Comparison of ENCODE assay signal across 8 mouse cellular contexts in genomic region chr13:51846301-51846867, GRCm38 (mm10). TPM values are rescaled to one million over a fixed set of nuclear protein-coding genes. Genes with fewer than 3 reads are reported as not detected.
DNase-seq lines count a peak whose midpoint lies in the region; ATAC-seq and TF ChIP-seq lines count a peak whose summit lies in the region.

TSS of gene Gadd45g (plus strand) at chr13:51846678.

- H3K27ac ChIP-seq in bone marrow macrophage, adult 2 months (ENCODE audit: insufficient read depth, low read depth, low read length), result peak within 1 kb of the TSS; percentile 73
- H3K27ac ChIP-seq in embryonic fibroblast, embryonic 13.5 days (ENCODE audit: insufficient read depth, low read length), result peak within 1 kb of the TSS; percentile 90
- peak within 1 kb of the TSS; percentile 94 for H3K27ac ChIP-seq in heart, embryonic 10.5 days
- H3K27ac ChIP-seq in kidney, embryonic 16.5 days (ENCODE audit: low read length), result peak within 1 kb of the TSS; percentile 88
- peak within 1 kb of the TSS; percentile 83 for H3K27ac ChIP-seq in liver, adult 2 months (replicated peaks; ENCODE audit: insufficient read depth, low read depth, low read length)

- no peaks in the 10 kb centered on the region for H3K9me3 ChIP-seq in heart, embryonic 10.5 days
- no peaks in the 10 kb centered on the region for H3K9me3 ChIP-seq in kidney, embryonic 16.5 days (ENCODE audit: low read length)

- peaks cover 21% of the 10 kb centered on the region for H3K4me1 ChIP-seq in bone marrow macrophage, adult 2 months (ENCODE audit: control insufficient read depth, insufficient read depth, low read length)
- peaks cover 13% of the 10 kb centered on the region for H3K4me1 ChIP-seq in embryonic fibroblast, embryonic 13.5 days (ENCODE audit: control insufficient read depth, insufficient read depth, low read length)
- peaks cover 62% of the 10 kb centered on the region for H3K4me1 ChIP-seq in heart, embryonic 10.5 days
- peaks cover 49% of the 10 kb centered on the region for H3K4me1 ChIP-seq in kidney, embryonic 16.5 days (ENCODE audit: insufficient read depth, low read length)
- H3K4me1 ChIP-seq in liver, adult 2 months (ENCODE audit: control insufficient read depth, insufficient read depth, low read length), result peaks cover 5% of the 10 kb centered on the region; the same call in 1 of the 2 replicates

- H3K9ac ChIP-seq in kidney, embryonic 16.5 days (replicated peaks; ENCODE audit: low read length), result peak within 1 kb of the TSS; percentile 89
- peak within 1 kb of the TSS; percentile 76 for H3K9ac ChIP-seq in liver, adult 2 months (ENCODE audit: low read depth, low read length)

- DNase-seq in A20 (ENCODE audit: low read depth, low spot score), result peak; percentile 94
- peak; percentile 99 for DNase-seq in heart, embryonic 10.5 days (ENCODE audit: low spot score)
- DNase-seq in liver, adult 2 months (ENCODE audit: extremely low read depth, low read depth, low spot score), result peak; percentile 86
- DNase-seq in splenic B cell, adult 2 months (ENCODE audit: low read depth, low spot score), result peak; percentile 97

- peaks cover 5% of the 10 kb centered on the region for H3K36me3 ChIP-seq in heart, embryonic 10.5 days
- no peaks in the 10 kb centered on the region for H3K36me3 ChIP-seq in kidney, embryonic 16.5 days (ENCODE audit: insufficient read depth, low read length)
- peaks cover 2% of the 10 kb centered on the region; the same call in 1 of the 2 replicates for H3K36me3 ChIP-seq in liver, adult 2 months (ENCODE audit: control insufficient read depth, insufficient read depth, low read length)
- no peaks in the 10 kb centered on the region for H3K36me3 ChIP-seq in myocyte (ENCODE audit: control insufficient read depth, insufficient read depth)
- H3K36me3 ChIP-seq in splenic B cell, adult 2 months (ENCODE audit: control insufficient read depth, insufficient read depth, low read length, poor library complexity, severe bottlenecking), result no peaks in the 10 kb centered on the region

- WGBS in heart, embryonic 10.5 days, result 0% methylated on average over 31 of the region's 31 CpGs
- under 1% methylated on average over 31 of the region's 31 CpGs for WGBS in kidney, embryonic 16.5 days
- WGBS in liver, adult 2 months, result under 1% methylated on average over 31 of the region's 31 CpGs

- H3K79me2 ChIP-seq in liver, adult 2 months (ENCODE audit: control insufficient read depth, insufficient read depth, low read length), result no peaks in the 10 kb centered on the region
- H3K79me2 ChIP-seq in myocyte (ENCODE audit: control insufficient read depth, insufficient read depth), result peaks cover 20% of the 10 kb centered on the region

- peak within 1 kb of the TSS; percentile 81 for H3ac ChIP-seq in myocyte (ENCODE audit: control insufficient read depth, insufficient read length)

- 0 out of 2 replicates have a peak, but pooled peaks have one; percentile 75 for TF ChIP-seq POLR2A in bone marrow macrophage, adult 2 months (IDR thresholded peaks at IDR 0.05; ENCODE audit: borderline replicate concordance, low read depth, low read length)
- TF ChIP-seq POLR2A in embryonic fibroblast, embryonic 13.5 days (IDR thresholded peaks at IDR 0.05; ENCODE audit: low read depth, low read length), result peak; percentile 99
- TF ChIP-seq POLR2A in liver, adult 2 months (IDR thresholded peaks at IDR 0.05; ENCODE audit: extremely low read depth, insufficient read depth, low read length), result peak; percentile 99
- TF ChIP-seq POLR2A in myocyte (IDR thresholded peaks at IDR 0.05; ENCODE audit: insufficient read length, low read depth), result peak; percentile 91

- H3K27me3 ChIP-seq in heart, embryonic 10.5 days (ENCODE audit: insufficient read depth, poor library complexity, severe bottlenecking), result peaks cover 15% of the 10 kb centered on the region
- H3K27me3 ChIP-seq in kidney, embryonic 16.5 days (ENCODE audit: insufficient read depth, low read length), result peaks cover 2% of the 10 kb centered on the region
- H3K27me3 ChIP-seq in liver, adult 2 months (ENCODE audit: control insufficient read depth, insufficient read depth, low read length), result no peaks in the 10 kb centered on the region
- H3K27me3 ChIP-seq in myocyte (ENCODE audit: control insufficient read depth, insufficient read depth, insufficient read length), result no peaks in the 10 kb centered on the region
- no peaks in the 10 kb centered on the region for H3K27me3 ChIP-seq in splenic B cell, adult 2 months (ENCODE audit: control insufficient read depth, insufficient read depth, low read length, poor library complexity, severe bottlenecking)

- peak; percentile 75 for ATAC-seq in kidney, embryonic 16.5 days (ENCODE audit: low FRiP score, low TSS enrichment)

- peak within 1 kb of the TSS; percentile 84 for H3K4me3 ChIP-seq in bone marrow macrophage, adult 2 months (ENCODE audit: insufficient read depth, low read length)
- peak within 1 kb of the TSS; percentile 90 for H3K4me3 ChIP-seq in embryonic fibroblast, embryonic 13.5 days (ENCODE audit: insufficient read depth, low read length)
- peak within 1 kb of the TSS; percentile 80 for H3K4me3 ChIP-seq in heart, embryonic 10.5 days
- peak within 1 kb of the TSS; percentile 80 for H3K4me3 ChIP-seq in kidney, embryonic 16.5 days (ENCODE audit: low read length)
- H3K4me3 ChIP-seq in liver, adult 2 months (ENCODE audit: insufficient read depth, low read depth, low read length), result peak within 1 kb of the TSS; percentile 76
- peak within 1 kb of the TSS; percentile 100 for H3K4me3 ChIP-seq in myocyte

- peak within 1 kb of the TSS; percentile 98 for H3K4me2 ChIP-seq in kidney, embryonic 16.5 days (replicated peaks; ENCODE audit: low read depth, low read length)
- peak within 1 kb of the TSS; percentile 91 for H3K4me2 ChIP-seq in myocyte (ENCODE audit: low read depth)

- no peak for TF ChIP-seq CTCF in bone marrow macrophage, adult 2 months (IDR thresholded peaks at IDR 0.05; ENCODE audit: low read depth, low read length)
- no peak for TF ChIP-seq CTCF in embryonic fibroblast, embryonic 13.5 days (IDR thresholded peaks at IDR 0.05; ENCODE audit: borderline replicate concordance, insufficient read depth, low read length)
- TF ChIP-seq CTCF in liver, adult 2 months (IDR thresholded peaks at IDR 0.05; ENCODE audit: low read depth, low read length), result no peak

TF ChIP-seq in myocyte, 11 proteins besides CTCF, POLR2A, EP300 and RAD21:
- peak; percentile 97 for TF ChIP-seq POLR2AphosphoS2 (IDR thresholded peaks at IDR 0.05; ENCODE audit: insufficient read length, low read depth)
- no peak for TF ChIP-seq SRF (IDR thresholded peaks at IDR 0.05; ENCODE audit: control insufficient read depth, insufficient read length, low read depth)
- TF ChIP-seq MYOD1 (IDR thresholded peaks at IDR 0.05; ENCODE audit: control insufficient read depth in 1 of 3, insufficient read length in 2 of 3, low read depth in 2 of 3), result peak in 2 of 3 experiments; percentile 16 to 72
- TF ChIP-seq MYOG (IDR thresholded peaks at IDR 0.05; ENCODE audit: control insufficient read depth in 1 of 3, insufficient read depth in 1 of 3, insufficient read length in 2 of 3, low read depth in 2 of 3), result peak in 2 of 3 experiments; percentile 42 to 85
- peak; percentile 64 for TF ChIP-seq USF1 (IDR thresholded peaks at IDR 0.05; ENCODE audit: low read depth)
- TF ChIP-seq REST (IDR thresholded peaks at IDR 0.05; ENCODE audit: insufficient read depth, insufficient read length), result no peak
- TF ChIP-seq CEBPB (IDR thresholded peaks at IDR 0.05; ENCODE audit: insufficient read depth, poor library complexity, severe bottlenecking), result no peak
- TF ChIP-seq MAX (IDR thresholded peaks at IDR 0.05; ENCODE audit: low read depth), result no peak
- no peak for TF ChIP-seq TCF3 (IDR thresholded peaks at IDR 0.05; ENCODE audit: insufficient read length, low read depth)

RNA-seq across cellular contexts. Expression of gene Gadd45g, which starts in this region (rescaled TPM):
- polyA plus RNA-seq in bone marrow macrophage, adult 2 months (2012; ENCODE audit: insufficient read depth, insufficient read length, missing spikeins), result 5.1 and 5.5 TPM in 2 replicates
- 66.9 and 101 TPM in 2 replicates for polyA plus RNA-seq in embryonic fibroblast, embryonic 13.5 days (2011; ENCODE audit: insufficient read length, low read depth, missing spikeins)
- 53.3 and 61.0 TPM in 2 replicates for polyA plus RNA-seq in heart, embryonic 10.5 days (2016; fragmentation: Nextera tagmentation; extraction: Ambion mirVana)
- 45.8 and 48.5 TPM in 2 replicates for polyA plus RNA-seq in kidney, embryonic 16.5 days (2015; fragmentation: Nextera tagmentation; extraction: Ambion mirVana)
- total RNA-seq in liver, adult 2 months (2014; rRNA removed), result 4.0 and 5.9 TPM in 2 replicates
- polyA plus RNA-seq in liver, adult 2 months (2012; rRNA removed), result 7.0 and 9.1 TPM in 2 replicates
- 202 TPM for polyA plus RNA-seq in myocyte (2012; fragmentation: generic; extraction: Trizol)

Comparison
In these comparisons a context has a peak if more than half of its experiments do, and no peak if none do; other contexts are left out.
1. Peak in every context shown above with its lines: DNase-seq, ATAC-seq, H3K4me3 ChIP-seq and H3K27ac ChIP-seq.